8 mouse cellular contexts compared by ENCODE assay signal in the genomic region with DNA sequence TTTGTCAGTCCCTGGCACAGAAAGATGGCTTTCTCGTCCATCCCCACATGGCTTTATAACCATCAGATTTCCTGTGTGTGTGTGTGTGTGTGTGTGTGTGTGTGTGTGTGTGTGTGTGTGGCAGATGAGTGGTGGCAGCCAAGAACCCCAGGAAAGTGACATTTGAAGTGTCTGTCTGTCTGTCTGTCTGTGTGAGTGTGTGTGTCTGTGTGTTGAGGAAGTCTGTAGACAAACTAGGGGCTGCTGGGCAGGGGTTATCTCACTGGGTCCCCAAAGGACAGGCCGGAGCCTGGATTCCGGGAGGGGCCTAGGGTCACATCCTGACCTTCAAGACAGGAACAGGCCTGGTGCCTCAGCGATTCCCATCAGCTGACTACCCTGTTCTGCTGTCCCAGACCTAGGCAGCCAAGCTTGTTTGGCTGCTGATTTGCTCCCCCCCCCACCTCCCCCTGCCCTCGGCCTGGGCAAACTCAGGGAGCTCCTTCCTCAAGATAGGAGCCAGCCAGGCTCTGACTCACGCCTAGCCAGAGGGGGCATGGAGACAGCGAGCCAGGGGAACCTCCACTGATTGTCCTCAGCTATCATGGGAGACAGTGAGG. TPM values are rescaled to one million over a fixed set of nuclear protein-coding genes. Genes with fewer than 3 reads are reported as not detected.
A peak's percentile ranks its signal among the peaks of the same experiment; 100 is the strongest.
DNase-seq lines count a peak whose midpoint lies in the region; ATAC-seq and TF ChIP-seq lines count a peak whose summit lies in the region.

No protein-coding gene starts in this region.

- 34% methylated on average over 7 of the region's 7 CpGs for WGBS in kidney, postnatal 0 days
- WGBS in thymus, adult 2 months = 79% methylated on average over 7 of the region's 7 CpGs

- no peaks in the 10 kb centered on the region for H3K9me3 ChIP-seq in kidney, postnatal 0 days (replicated peaks; ENCODE audit: low read length)

- no peak for TF ChIP-seq CTCF in gastrocnemius, adult 2 months (IDR thresholded peaks at IDR 0.05)
- no peak for TF ChIP-seq CTCF in kidney, postnatal 0 days (IDR thresholded peaks at IDR 0.05; ENCODE audit: low read depth)
- no peak for TF ChIP-seq CTCF in thymus, adult 2 months (IDR thresholded peaks at IDR 0.05; ENCODE audit: borderline replicate concordance, control insufficient read depth, extremely low read depth, insufficient read depth, low read length, poor library complexity)

- H3K27ac ChIP-seq in gastrocnemius, adult 2 months = peak overlapping the region; percentile 74
- H3K27ac ChIP-seq in kidney, postnatal 0 days = peak overlapping the region; percentile 63
- H3K27ac ChIP-seq in thymus, adult 2 months (ENCODE audit: control insufficient read depth, insufficient read depth, low read length) = no peak overlapping the region

- TF ChIP-seq POLR2A in thymus, adult 2 months (IDR thresholded peaks at IDR 0.05; ENCODE audit: control insufficient read depth, extremely low read depth, insufficient read depth, low read length, poor library complexity) = no peak

- no peak for DNase-seq in gastrocnemius, adult 2 months
- no peak for DNase-seq in gastrocnemius, postnatal 36 days
- DNase-seq in fibroblast of lung, adult 2 months (ENCODE audit: low read depth) = peak; percentile 43
- DNase-seq in kidney, postnatal 0 days (ENCODE audit: low spot score) = peak; percentile 59
- DNase-seq in naive thymus-derived CD4-positive, alpha-beta T cell, adult 2 months (ENCODE audit: low read depth) = peak; percentile 24
- no peak for DNase-seq in cerebellum, adult 11 months
- no peak for DNase-seq in thymus, adult 2 months
- DNase-seq in cerebellum, postnatal 25 days = no peak

- no peak overlapping the region for H3K4me3 ChIP-seq in gastrocnemius, adult 2 months
- H3K4me3 ChIP-seq in kidney, postnatal 0 days (replicated peaks; ENCODE audit: low read depth, low read length) = no peak overlapping the region
- H3K4me3 ChIP-seq in thymus, adult 2 months (ENCODE audit: control insufficient read depth, insufficient read depth, low read length) = no peak overlapping the region

- 0 out of 2 replicates have a peak, but pooled peaks cover 5% of the 10 kb centered on the region for H3K4me1 ChIP-seq in kidney, postnatal 0 days (replicated peaks; ENCODE audit: insufficient read depth, low read length)
- H3K4me1 ChIP-seq in thymus, adult 2 months (replicated peaks; ENCODE audit: control insufficient read depth, insufficient read depth, low read length) = no peaks in the 10 kb centered on the region

- H3K4me2 ChIP-seq in kidney, postnatal 0 days (ENCODE audit: low read length) = no peak overlapping the region

- H3K9ac ChIP-seq in kidney, postnatal 0 days (ENCODE audit: low read depth, low read length) = 0 out of 2 replicates have a peak overlapping the region, but pooled peaks have one; percentile 15

- intact Hi-C loops in gastrocnemius, adult 2 months (cut with DNase I) = no loop called here
- intact Hi-C loops in gastrocnemius, postnatal 36 days (cut with DNase I) = no loop called here

- H3K36me3 ChIP-seq in kidney, postnatal 0 days (ENCODE audit: insufficient read depth, low read length) = no peaks in the 10 kb centered on the region
- no peaks in the 10 kb centered on the region for H3K36me3 ChIP-seq in thymus, adult 2 months (ENCODE audit: control insufficient read depth, insufficient read depth, low read length)

- ATAC-seq in kidney, postnatal 0 days (replicated peaks; ENCODE audit: low FRiP score, low read depth) = peak; percentile 57

- no peaks in the 10 kb centered on the region for H3K27me3 ChIP-seq in kidney, postnatal 0 days (ENCODE audit: insufficient read depth, low read length)
- no peaks in the 10 kb centered on the region for H3K27me3 ChIP-seq in thymus, adult 2 months (ENCODE audit: control insufficient read depth, insufficient read depth, low read length)

RNA-seq across cellular contexts. Expression of gene Eng, which starts 15.2 kb away (rescaled TPM):
- total RNA-seq in gastrocnemius, adult 2 months (2021) = 10 to 100 TPM; 26.5 to 38.8 TPM
- 10 to 100 TPM; 23.9 to 26.7 TPM for total RNA-seq in gastrocnemius, postnatal 36 days (2021)
- polyA plus RNA-seq in kidney, postnatal 0 days (2015; fragmentation: Nextera tagmentation; extraction: Ambion mirVana) = 71.6 and 76.3 TPM in 2 replicates
- 62.1 and 66.1 TPM in 2 replicates for polyA plus RNA-seq in thymus, adult 2 months (2012; rRNA removed)

RNA-seq across cellular contexts. Expression of gene Ak1, which starts 40.0 kb away (rescaled TPM):
- 1,000 to 10,000 TPM; 1,555 to 1,869 TPM for total RNA-seq in gastrocnemius, adult 2 months (2021)
- total RNA-seq in gastrocnemius, postnatal 36 days (2021) = 1,000 to 10,000 TPM; 1,818 to 2,240 TPM
- polyA plus RNA-seq in kidney, postnatal 0 days (2015; fragmentation: Nextera tagmentation; extraction: Ambion mirVana) = 38.7 and 41.6 TPM in 2 replicates
- 3.6 and 23.5 TPM in 2 replicates for polyA plus RNA-seq in thymus, adult 2 months (2012; rRNA removed)

RNA-seq across cellular contexts. Expression of gene Fpgs, which starts 42.3 kb away (rescaled TPM):
- 1 to 10 TPM; 5.9 to 6.9 TPM for total RNA-seq in gastrocnemius, adult 2 months (2021)
- total RNA-seq in gastrocnemius, postnatal 36 days (2021) = 1 to 10 TPM; 4.4 to 4.5 TPM
- polyA plus RNA-seq in kidney, postnatal 0 days (2015; fragmentation: Nextera tagmentation; extraction: Ambion mirVana) = 36.1 and 36.2 TPM in 2 replicates
- 61.8 and 65.7 TPM in 2 replicates for polyA plus RNA-seq in thymus, adult 2 months (2012; rRNA removed)

RNA-seq across cellular contexts. Expression of gene Cdk9, which starts 51.3 kb away (rescaled TPM):
- total RNA-seq in gastrocnemius, adult 2 months (2021) = 10 to 100 TPM; 20.2 to 22.0 TPM
- 10 to 100 TPM; 18.1 to 21.0 TPM for total RNA-seq in gastrocnemius, postnatal 36 days (2021)
- 87.4 and 90.6 TPM in 2 replicates for polyA plus RNA-seq in kidney, postnatal 0 days (2015; fragmentation: Nextera tagmentation; extraction: Ambion mirVana)
- polyA plus RNA-seq in thymus, adult 2 months (2012; rRNA removed) = 220 and 239 TPM in 2 replicates

RNA-seq across cellular contexts. Expression of gene Sh2d3c, which starts 59.2 kb away (rescaled TPM):
- total RNA-seq in gastrocnemius, adult 2 months (2021) = 10 to 100 TPM in 1 of 2 experiments, 1 to 10 TPM in 1; 4.4 to 12.0 TPM
- total RNA-seq in gastrocnemius, postnatal 36 days (2021) = 1 to 10 TPM; 6.4 to 7.0 TPM
- polyA plus RNA-seq in kidney, postnatal 0 days (2015; fragmentation: Nextera tagmentation; extraction: Ambion mirVana) = 31.1 and 31.3 TPM in 2 replicates
- 104 and 106 TPM in 2 replicates for polyA plus RNA-seq in thymus, adult 2 months (2012; rRNA removed)

Comparison
In these comparisons a context has a peak if more than half of its experiments do, and no peak if none do; other contexts are left out.
1. DNase-seq: peak in fibroblast of lung, adult 2 months (single experiment), kidney, postnatal 0 days (single experiment) and naive thymus-derived CD4-positive, alpha-beta T cell, adult 2 months (single experiment); none in gastrocnemius, adult 2 months (single experiment), gastrocnemius, postnatal 36 days (0 of 2), cerebellum, adult 11 months (single experiment), thymus, adult 2 months (single experiment) and cerebellum, postnatal 25 days (0 of 2).